Mouse (Mus musculus) WW6 (cell line): ENCODE results near the gene Tead3.

Experiments
- DNase-seq: peaks from one replicate; pipeline ENCODE4 v3.0.0-alpha.2; 2013; ENCODE audit warnings: low read depth, low spot score

Gene Tead3

DNA sequence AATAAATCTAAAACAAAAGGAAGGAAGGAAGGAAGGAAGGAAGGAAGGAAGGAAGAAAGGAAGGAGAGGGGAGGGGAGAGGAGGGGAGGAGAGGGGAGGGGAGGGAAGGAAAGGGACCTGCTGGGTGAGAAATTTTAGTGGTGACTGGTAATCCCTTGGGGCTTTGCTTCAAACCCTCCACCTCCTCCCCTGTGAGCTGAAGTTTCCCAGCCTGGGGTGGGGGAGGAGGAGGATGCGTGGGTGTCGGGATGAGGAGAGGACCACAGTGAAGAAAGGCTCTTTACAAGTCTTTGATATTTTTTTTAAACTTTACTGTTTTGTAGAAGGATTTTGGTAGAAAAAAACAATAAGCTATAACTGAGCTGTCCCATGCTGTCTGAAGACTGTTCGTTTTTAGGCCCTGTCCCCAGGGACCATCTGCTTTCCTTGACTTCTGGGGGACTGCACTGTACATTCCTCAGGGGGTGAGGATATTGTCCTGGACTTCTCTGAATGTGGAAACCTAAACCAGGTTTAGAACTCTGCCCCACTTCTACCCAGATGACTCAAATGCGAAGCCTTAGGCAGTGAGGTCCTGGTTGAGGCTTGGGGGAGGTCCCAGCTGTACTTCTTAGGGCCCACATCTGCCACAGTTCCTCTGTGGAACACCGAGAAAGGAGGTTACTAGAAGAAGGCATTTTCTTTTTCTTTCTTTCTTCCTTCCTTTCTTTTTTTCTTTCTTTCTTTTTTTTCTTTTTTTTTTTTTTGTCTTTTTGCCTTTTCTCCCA is 39.1 kb downstream of the Tead3 start:
- no peak for DNase-seq

DNA sequence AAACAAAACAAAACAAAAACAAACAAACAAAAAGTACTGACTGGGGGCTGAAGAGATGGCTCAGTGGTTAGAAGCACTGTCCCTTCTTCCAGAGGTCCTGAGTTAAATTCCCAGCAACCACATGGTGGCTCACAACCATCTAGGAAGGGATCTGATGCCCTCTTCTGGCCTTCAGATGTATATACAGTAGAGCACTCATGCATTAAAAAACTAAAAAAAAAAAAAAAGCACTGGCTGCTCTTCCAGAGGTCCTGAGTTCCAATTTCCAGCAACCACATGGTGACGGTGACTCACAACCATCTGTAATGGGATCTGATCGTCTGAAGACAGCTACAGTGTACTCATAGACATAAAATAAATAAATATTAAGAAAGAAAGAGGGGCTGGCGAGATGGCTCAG is 39.8 kb downstream of the Tead3 start:
- no peak for DNase-seq

DNA sequence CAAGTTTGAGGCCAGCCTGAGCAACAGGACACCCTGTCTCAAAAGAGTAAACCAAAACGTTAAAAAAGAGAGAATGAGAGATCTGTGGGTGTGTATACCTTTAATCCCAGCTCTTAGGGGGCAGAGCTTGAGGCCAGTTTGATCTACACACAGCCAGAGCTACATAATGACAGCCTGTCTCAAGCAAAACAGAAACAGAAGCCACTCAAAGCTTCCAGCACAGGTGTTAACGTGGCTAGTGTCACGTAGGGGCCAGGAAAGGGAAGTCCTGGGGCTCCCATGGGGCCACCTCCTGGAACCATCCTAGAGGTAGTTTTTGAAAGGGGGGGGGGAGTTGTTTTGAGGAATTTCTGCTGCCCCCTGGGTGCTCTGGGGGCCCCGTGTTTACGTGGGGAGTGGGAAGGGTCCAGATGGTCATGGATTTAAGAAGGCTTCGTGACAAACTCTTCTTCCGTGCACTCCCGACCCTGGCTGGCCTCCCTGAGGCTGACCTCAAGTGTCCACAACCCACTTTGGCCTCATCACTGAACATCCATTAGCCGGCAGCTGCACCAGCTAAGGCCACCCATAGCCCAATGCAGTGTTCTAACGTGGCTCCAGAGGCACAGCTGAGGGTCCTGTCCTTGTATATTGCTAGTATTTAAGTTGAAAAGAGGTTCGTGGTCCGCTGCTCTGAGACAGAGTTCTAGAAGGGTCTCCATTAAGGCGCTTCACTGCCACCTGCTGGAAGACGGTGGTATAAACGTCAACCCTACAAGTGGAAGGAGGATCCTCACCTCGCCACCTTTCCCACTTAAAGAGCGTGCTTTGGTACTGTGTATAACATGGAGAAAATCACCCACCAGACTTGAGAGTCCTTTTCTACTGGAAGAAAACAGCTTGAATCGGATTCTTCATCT is 42.1 kb downstream of the Tead3 start:
- DNase-seq: no peak

DNA sequence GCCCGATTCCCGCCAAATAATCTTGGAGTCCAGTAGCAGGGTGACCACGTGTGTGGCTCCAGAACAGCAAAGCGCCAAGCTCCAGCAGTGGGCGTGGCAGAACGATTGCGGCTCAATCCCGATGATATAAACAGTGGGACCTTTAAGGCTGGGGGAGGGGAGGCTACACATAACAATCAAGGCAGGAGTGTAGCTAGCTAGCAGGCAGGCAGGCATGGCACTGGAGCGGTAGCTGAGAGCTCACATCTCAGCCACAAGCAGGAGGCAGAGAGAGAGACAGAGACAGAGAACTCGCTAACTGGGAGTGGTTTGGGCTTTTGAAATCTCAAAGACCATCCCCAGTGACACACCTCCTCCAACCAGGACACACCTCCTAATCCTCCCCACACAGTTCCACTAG is 45.4 kb downstream of the Tead3 start:
- DNase-seq: no peak

DNA sequence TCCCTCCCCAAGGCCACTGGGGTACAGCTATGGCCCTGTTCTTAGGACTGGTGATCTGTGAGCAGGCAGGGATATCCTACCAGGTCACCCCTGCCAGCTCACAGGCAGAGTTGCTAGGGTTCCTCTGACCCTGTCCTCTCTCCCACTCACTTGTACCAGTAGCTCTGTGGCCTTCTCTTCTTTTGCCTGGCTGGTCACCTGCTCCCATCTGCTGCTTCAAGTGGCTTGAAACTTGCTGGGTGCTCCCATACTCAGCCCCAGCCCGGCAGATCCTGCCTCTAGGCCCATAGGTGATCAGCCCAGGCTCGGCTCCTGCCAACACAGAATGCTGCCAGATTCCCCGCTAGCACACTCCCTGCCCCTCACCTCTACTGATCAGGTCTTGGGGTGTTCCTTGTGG is 49.8 kb downstream of the Tead3 start:
- no peak for DNase-seq

DNA sequence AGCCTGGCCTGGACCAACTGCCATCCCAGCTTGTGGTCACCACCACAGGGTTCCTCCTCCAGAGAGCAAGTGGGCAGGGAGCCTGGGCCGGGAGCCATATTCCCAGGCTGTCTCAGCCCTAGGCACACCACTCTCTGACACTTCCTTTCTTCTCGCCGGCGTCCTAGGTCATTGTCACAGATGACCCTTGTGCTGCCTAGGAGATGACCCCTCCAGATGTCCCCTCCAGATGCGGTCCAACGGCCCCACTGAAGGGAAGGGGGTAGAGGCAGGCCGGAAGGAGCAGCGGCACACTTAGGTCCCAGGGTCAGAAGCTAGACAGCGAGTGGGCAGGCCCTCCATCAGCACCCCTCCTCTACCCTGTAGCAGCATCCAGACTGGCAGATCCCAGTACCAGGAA is 50.3 kb downstream of the Tead3 start:
- no peak for DNase-seq

DNA sequence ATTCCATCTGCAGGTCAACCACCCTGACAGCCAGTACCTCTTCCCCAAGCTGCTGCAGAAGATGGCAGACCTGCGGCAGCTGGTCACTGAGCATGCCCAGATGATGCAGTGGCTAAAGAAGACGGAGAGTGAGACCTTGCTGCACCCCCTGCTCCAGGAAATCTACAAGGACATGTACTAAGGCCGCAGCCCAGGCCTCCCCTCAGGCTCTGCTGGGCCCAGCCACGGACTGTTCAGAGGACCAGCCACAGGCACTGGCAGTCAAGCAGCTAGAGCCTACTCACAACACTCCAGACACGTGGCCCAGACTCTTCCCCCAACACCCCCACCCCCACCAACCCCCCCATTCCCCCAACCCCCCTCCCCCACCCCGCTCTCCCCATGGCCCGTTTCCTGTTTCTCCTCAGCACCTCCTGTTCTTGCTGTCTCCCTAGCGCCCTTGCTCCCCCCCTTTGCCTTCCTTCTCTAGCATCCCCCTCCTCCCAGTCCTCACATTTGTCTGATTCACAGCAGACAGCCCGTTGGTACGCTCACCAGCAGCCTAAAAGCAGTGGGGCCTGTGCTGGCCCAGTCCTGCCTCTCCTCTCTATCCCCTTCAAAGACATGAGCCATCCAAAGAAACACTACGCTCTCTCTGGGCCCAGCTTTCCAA is 50.8 kb downstream of the Tead3 start:
- DNase-seq: no peak

DNA sequence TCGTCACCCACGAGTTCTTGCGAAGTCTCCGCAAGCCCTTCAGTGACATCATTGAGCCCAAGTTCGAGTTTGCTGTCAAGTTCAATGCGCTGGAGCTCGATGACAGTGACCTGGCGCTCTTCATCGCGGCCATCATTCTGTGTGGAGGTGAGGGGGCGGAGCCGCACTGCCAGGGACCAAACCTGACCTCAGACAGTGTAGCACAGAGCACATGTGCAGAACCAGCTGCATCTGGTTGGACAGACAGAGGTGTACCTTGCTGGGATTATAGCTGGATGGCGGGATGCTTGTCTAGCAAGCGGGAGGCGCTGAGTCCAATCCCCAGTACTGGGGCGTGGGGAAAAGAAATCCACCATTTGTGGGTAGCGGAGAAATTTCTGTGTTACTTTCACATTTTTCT is 51.7 kb downstream of the Tead3 start:
- DNase-seq: no peak

DNA sequence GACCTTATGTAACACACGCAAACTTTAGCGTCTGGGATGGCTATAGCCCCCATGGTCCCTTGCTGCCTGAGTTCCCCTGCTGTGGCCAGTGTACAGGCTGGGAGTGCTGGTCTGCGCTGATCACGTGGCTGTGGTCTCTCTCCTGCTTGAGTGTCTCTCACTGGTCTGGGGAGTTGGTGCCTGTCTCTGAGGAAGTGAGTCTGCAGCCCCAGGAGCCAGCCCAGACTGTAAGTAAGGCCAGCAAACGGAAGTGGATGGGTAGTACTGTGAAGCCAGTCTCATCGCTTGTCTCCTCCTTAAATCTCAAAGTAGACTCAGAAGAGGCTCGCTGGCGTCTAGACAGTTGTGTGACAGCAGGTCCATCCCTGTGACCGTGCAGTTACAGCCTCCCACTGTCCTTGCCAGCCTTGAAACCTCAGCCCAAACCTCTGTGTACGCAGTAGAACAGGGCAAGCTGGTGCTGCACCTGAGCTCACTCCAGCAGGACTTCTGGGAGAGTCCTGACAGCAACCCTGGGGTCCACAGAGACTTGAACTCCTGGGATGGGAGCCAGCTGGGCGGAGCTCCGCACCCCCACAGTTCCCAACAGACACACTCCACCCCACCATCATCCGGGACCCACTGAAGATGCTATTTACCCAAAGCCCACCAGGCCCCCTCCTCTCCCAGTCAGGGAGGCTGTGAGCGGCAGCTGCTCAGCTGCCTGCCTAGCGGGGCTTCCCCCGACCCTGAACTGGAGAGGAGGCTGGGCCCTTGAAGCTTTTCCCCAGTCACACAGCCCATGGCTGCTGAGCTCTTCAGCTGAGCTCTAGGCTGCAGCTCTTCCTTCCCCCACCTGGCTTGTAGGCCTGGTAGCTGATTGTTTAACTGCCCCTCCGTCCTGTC is 55.9 kb downstream of the Tead3 start:
- no peak for DNase-seq

DNA sequence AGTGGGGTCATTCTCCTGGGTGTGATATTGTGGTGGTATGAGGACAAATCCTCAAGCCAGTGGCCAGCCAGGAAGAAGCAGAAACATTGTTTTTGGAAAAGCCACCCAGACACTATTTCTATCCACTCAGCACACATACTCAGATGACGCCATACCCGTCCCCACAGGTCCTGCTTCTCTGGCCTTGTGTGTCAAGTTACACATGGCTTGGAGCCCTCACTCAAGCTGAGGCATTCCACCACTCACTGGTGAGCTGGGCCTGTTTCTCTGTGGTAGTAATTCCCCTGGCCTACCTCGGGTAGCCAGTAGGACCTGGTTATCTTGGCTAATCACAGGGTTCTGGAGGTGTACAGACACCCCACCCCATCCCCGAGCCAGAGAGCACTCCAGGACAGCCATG is 56.9 kb downstream of the Tead3 start:
- no peak for DNase-seq

DNA sequence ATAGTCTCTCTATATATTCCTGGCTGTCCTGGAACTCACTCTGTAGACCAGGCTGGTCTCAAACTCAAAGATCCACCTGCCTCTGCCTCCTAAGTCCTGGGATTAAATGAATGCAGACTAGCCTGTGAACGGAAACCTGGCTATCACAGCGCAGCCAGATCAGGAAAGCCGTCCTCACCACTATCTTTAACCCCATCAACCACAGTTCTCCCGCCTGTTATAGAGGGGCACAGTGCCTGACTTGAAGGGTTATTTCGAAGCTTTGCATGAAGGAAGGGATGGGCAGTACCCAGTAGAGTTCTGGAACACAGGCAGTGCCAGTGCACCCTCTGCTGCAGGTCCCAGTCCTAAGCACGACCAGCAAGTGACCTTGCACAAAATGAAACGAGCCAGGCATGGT is 59.3 kb downstream of the Tead3 start:
- DNase-seq: no peak

DNA sequence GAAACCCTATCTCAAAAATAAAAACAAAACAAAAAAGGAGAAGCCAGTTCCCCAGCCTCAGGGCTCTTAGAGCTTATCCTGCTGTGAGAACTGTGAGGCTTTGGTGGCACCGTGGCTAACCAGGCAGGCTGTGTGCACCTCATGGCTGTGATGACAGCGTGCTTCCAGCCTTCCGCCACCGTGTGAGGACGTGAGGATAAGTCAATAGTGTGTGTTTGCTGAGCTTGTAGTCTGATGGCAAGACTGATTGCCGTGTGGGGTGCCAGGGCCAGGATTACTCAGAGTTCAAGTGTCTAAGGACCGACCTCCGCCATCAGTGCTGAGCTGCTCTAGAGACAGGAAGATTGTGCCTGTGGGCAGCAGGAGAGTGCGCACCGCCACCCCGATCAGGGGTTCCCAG is 59.9 kb downstream of the Tead3 start:
- DNase-seq: no peak

DNA sequence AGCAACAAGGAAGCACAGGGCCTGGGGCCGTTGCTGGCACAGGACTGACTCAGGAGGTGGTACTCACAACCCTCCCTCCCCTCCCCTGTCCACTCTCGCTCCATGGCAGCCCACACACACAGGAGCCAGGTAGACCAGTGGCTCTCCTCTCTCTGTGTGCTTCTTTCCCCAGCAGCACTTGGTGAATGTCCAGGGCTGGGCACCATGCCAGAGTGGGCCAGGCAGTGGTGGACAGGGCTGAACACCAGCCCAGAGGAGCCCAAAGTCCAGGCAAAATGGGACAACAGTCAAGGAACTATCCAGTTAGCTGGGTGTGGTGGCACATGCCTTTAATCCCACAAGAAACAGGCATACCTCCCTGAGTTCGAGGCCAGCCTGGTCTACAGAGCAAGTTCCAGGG is 60.4 kb downstream of the Tead3 start:
- no peak for DNase-seq

DNA sequence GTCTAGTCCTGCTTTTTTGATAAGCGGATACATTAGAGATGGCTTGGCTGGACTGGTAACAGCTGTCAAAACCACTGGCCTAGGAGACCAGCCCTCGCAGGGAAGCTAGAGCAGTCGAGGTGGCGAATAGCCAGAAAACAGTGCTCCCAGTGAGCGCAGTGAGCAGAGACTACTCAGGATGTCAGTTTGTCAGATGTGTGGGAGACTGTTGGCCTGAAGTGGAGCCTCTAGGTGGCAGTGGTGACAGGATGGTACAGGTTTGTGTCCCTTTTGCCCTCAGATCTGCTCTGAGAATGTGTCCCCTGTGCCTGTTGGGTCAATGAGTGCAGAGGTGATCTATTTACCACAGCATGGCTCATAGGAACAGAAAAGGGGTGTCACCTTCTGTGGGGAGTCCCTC is 62.6 kb downstream of the Tead3 start:
- no peak for DNase-seq

DNA sequence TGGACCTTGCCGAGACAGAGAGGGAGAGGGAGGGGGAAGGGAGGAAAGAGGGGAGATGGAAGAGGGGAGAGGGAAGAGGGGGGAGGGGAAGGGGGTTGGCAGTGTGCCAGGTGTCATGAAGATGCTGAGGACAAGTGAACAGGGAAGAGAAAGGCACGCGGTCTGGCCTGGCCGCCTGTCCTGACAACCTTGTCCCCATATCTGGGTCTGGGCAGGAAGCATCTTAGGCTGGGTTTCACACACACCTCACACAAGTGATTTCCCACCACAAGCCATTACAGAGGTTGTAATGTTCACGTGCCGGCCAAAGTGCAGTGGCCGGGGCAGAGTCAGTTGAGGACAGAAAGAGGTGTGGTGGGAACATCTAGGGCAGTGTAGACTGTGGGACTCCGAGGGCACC is 63.0 kb downstream of the Tead3 start:
- DNase-seq: no peak

DNA sequence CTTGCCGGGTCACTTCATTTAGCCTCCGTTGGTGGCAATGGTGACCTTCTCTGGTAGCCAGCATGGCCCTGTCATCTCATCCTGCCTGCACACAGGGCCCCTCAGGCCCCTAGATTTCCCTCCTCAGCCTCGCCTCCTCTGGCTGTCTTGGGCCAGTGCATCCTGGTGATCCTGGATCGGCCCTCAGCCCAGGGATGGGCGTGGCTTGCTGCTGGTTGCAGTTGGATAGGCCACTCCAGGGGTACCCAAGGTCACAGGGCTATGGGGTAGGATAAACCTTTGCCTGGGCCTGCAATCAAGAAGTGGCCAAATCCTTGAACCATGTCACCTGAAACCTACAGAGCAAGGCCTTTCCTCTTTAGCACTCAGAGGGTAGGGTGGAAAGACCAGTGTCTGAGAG is 63.7 kb downstream of the Tead3 start:
- no peak for DNase-seq

DNA sequence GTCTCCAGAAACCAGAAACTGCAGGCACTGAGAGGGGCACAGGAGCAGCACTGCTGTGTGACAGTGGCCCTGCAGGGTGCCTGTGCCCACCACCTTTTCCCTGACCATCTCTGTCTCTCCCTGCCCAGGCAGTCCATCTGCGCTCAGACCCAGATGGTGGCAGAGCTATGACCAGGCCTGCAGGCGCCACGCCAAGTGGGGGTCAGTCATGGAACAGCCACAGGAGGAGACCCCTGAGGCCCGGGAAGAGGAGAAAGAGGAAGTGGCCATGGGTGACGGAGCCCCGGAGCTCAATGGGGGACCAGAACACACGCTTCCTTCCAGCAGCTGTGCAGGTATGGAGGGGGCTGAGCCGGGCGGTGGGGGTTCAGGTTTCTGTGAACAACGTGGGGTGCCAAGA is 64.5 kb downstream of the Tead3 start:
- DNase-seq: no peak

DNA sequence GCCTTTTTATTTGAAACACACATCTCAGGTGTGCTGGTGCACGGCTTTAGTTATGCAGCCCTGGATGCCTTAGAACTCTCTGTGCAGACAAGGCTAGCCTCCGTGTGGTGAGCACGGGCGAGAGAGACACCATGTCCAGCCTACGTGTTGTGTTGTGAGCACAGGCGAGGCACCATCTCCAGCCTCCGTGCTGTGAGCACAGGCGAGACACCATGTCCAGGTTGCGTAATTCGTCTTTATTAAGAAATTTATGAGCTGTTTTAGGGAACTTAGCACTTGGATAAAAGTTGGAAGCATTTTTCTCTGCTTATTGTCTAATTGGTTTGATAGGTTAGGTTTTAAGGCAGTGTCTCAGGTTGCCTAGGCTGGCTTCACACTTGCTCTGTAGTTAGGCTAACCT is 67.4 kb downstream of the Tead3 start:
- DNase-seq: no peak

DNA sequence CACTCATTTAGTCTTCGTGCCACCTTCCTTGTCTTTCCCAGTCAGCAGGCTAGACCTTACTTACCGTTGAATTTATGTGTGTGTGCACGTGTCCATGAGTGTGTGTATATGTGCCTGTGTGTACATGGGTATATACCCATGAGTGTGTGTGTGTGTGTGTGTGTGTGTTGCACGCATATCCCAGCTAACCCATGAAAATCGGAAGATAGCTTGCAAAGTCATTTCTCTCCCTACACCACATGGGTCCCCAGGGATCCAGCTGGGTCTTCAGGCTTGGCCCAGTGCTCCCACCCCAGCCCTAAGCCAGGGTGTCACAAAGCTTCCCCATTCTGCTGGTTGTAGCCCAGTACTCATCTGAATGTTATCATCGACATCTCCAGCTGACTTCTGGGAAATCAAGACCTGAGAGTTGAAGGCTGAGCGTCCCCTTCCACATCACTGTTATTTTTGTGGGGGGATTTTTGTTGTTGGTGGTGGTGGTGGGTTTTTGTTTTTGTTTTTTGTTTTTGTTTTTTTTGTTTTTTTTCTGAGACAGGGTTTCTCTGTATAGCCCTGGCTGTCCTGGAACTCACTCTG is 68.7 kb downstream of the Tead3 start:
- no peak for DNase-seq
